Mouse (Mus musculus) Patski (cell line): Measurements from ENCODE around the gene Spag16. TPM values are rescaled to one million over a fixed set of nuclear protein-coding genes. Genes with fewer than 3 reads are reported as not detected.

Experiments
- ATAC-seq: fragments of 100-300 bp; one replicate; pipeline ENCODE4 v1.8.0; 2021
- CTCF ChIA-PET: fragments of 350-600 bp; sonication (Branson Sonifier 250); formaldehyde crosslinking; loops from one replicate; lab custom pipeline; 2022; ENCODE audit warnings: inconsistent platforms; lab: Charles Lee
- POLR2A ChIA-PET: fragments of 350-600 bp; sonication (Branson Sonifier 250); formaldehyde crosslinking; loops from one replicate; lab custom pipeline; 2022; ENCODE audit warnings: antibody characterized with exemption, inconsistent platforms; lab: Charles Lee
- DNase-seq: peaks from one replicate; pipeline ENCODE4 v3.0.0-alpha.2; 2011; ENCODE audit warnings: low read depth, low spot score
- H3K27me3 ChIP-seq: fragments of 371-371 bp; one replicate; pipeline ENCODE4 v1.5.1; 2021
- CTCF ChIP-seq: fragments of 100-300 bp; IDR thresholded peaks from one replicate; pipeline ENCODE4 v1.5.1; 2021
- in situ Hi-C: fragments of 300-500 bp; cut with MboI; formaldehyde crosslinking; loops from 3 replicates; pipeline ENCODE4 v1.11.1; 2018; ENCODE audit warnings: low pct_unique_long_range_greater_than_20kb, mixed read lengths
- polyA plus RNA-seq: library from polyadenylated mRNA; unstranded; gene quantifications from one replicate; pipeline ENCODE4 v1.2.3, GENCODE M21; 2021

Gene Spag16
- polyA plus RNA-seq, 1 experiment from 2014 or later, result not detected

- ATAC-seq (no peak), DNase-seq (no peak)
- ChIA-PET CTCF (no interaction called here), POLR2A (no interaction called here)
- no peak for TF ChIP-seq CTCF
- in situ Hi-C loops, result no loop called here
- H3K27me3 ChIP-seq, result peaks cover 6% of the 10 kb centered on the region
Observed at GRCm38 (mm10) chr1:70380096-70380495, 553.3 kb downstream of the Spag16 start.

- ATAC-seq (no peak), DNase-seq (no peak)
- H3K27me3 ChIP-seq, result peaks cover 5% of the 10 kb centered on the region
- TF ChIP-seq CTCF, result no peak
- in situ Hi-C loops, result no loop called here
- ChIA-PET CTCF (no interaction called here), POLR2A (no interaction called here)
Observed at GRCm38 (mm10) chr1:70442209-70443080, 615.7 kb downstream of the Spag16 start.

GRCm38 (mm10) chr1:70479864-70480263, 653.1 kb downstream of the Spag16 start:
- no peaks in the 10 kb centered on the region for H3K27me3 ChIP-seq
- TF ChIP-seq CTCF, result no peak
- ChIA-PET POLR2A (no interaction called here), CTCF (no interaction called here)
- in situ Hi-C loops, result no loop called here
- DNase-seq (no peak), ATAC-seq (no peak)

- H3K27me3 ChIP-seq, result no peaks in the 10 kb centered on the region
- POLR2A ChIA-PET, result no interaction called here
- DNase-seq (no peak), ATAC-seq (no peak)
- no peak for TF ChIP-seq CTCF
- in situ Hi-C loops, result no loop called here
- CTCF ChIA-PET, result no interaction called here
Observed at GRCm38 (mm10) chr1:70518918-70519317, 692.1 kb downstream of the Spag16 start.

- no peak for ATAC-seq
- TF ChIP-seq CTCF, result no peak
- DNase-seq, result no peak
- no peaks in the 10 kb centered on the region for H3K27me3 ChIP-seq
- in situ Hi-C loops, result no loop called here
- CTCF ChIA-PET, result interaction anchor here (0.8 to 1.2 kb wide), 2 partner anchors 11 to 54 kb away, joined by 3 read pairs; no protein-coding TSS in a partner anchor
- POLR2A ChIA-PET, result interaction anchor here (0.6 kb wide), 1 partner anchor 577 kb away, joined by 6 read pairs; no protein-coding TSS in a partner anchor
Observed at GRCm38 (mm10) chr1:70527134-70527533, 700.4 kb downstream of the Spag16 start.

- no peak for ATAC-seq
- CTCF ChIA-PET, result no interaction called here
- no peak for TF ChIP-seq CTCF
- POLR2A ChIA-PET, result no interaction called here
- DNase-seq, result no peak
- in situ Hi-C loops, result no loop called here
- no peaks in the 10 kb centered on the region for H3K27me3 ChIP-seq
Observed at GRCm38 (mm10) chr1:70529771-70530170, 703.0 kb downstream of the Spag16 start.

GRCm38 (mm10) chr1:70551839-70552238, 725.1 kb downstream of the Spag16 start:
- CTCF ChIA-PET, result no interaction called here
- ATAC-seq, result no peak
- peaks cover 4% of the 10 kb centered on the region for H3K27me3 ChIP-seq
- no peak for TF ChIP-seq CTCF
- POLR2A ChIA-PET, result no interaction called here
- no peak for DNase-seq
- in situ Hi-C loops, result no loop called here

- ChIA-PET CTCF (no interaction called here), POLR2A (no interaction called here)
- in situ Hi-C loops, result no loop called here
- TF ChIP-seq CTCF, result no peak
- DNase-seq, result no peak
- peaks cover 8% of the 10 kb centered on the region for H3K27me3 ChIP-seq
- ATAC-seq, result no peak
Observed at GRCm38 (mm10) chr1:70621805-70622204, 795.0 kb downstream of the Spag16 start.

- CTCF ChIA-PET, result no interaction called here
- DNase-seq, result no peak
Observed at GRCm38 (mm10) chr1:70624803-70625460, 798.2 kb downstream of the Spag16 start.

GRCm38 (mm10) chr1:70652719-70653118, 825.9 kb downstream of the Spag16 start:
- H3K27me3 ChIP-seq, result no peaks in the 10 kb centered on the region
- ChIA-PET CTCF (no interaction called here), POLR2A (no interaction called here)
- ATAC-seq, result no peak
- TF ChIP-seq CTCF, result no peak
- DNase-seq, result no peak
- in situ Hi-C loops, result no loop called here

More at GRCm38 (mm10) chr1:70624803-70625460, 798.2 kb downstream of the Spag16 start:
- ATAC-seq, result no peak
- no peak for TF ChIP-seq CTCF
- peaks cover 8% of the 10 kb centered on the region for H3K27me3 ChIP-seq
- in situ Hi-C loops, result no loop called here
- POLR2A ChIA-PET, result no interaction called here

- no peak for TF ChIP-seq CTCF
- no peak for ATAC-seq
- ChIA-PET POLR2A (no interaction called here), CTCF (no interaction called here)
- H3K27me3 ChIP-seq, result no peaks in the 10 kb centered on the region
- in situ Hi-C loops, result no loop called here
- no peak for DNase-seq
Observed at GRCm38 (mm10) chr1:70692529-70692928, 865.8 kb downstream of the Spag16 start.
